Mouse (Mus musculus): ENCODE data around the gene Prkci.

Gene Prkci

GRCm38 (mm10) chr3:30995283-30995898 is at the start of gene Prkci:
Prkci (plus strand) TSS chr3:30995747.
- peak; percentile 92 to 96 for DNase-seq

GRCm38 (mm10) chr3:30951652-30952051 is 43.9 kb upstream of the Prkci start:
- DNase-seq: peak; percentile 70 to 74

DNA sequence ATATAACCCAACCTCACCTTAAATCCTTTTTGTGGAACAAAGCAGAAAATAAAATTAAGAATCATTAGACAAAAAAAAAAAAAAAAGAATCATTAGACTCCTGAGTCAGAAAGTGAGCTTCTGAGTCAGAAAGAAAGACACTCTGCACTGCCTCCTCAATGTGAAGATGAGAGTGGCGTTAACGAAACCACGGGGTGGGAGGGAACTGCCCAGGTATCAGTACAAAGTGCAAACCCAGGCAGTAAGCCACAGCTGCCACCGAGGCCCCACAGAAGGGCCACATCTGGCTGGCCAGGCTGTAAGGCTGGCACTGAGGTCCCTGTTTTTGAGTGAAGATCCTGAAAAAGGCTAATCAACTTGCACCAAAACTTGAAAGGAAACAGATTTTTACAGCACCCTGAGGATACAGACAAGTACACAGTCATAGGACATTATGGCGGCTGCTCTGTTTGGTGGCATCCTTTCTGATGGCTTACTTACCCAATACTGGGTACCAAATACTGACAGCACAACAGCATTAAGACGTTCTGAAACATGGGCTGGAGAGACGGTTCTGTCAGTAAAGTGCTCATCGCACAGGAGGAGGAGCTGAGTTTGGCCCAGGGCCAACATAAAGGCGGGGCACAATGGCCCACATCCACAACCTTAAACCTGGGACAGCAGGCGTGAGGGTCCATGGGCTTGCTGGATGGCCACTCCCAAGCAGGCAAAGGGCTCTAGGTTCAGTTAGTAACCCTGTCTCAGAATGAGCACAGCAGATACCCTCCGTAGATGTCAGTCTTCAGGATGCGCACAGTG is 43.1 kb upstream of the Prkci start:
- peak in 1 of 2 experiments; percentile 13 for DNase-seq

DNA sequence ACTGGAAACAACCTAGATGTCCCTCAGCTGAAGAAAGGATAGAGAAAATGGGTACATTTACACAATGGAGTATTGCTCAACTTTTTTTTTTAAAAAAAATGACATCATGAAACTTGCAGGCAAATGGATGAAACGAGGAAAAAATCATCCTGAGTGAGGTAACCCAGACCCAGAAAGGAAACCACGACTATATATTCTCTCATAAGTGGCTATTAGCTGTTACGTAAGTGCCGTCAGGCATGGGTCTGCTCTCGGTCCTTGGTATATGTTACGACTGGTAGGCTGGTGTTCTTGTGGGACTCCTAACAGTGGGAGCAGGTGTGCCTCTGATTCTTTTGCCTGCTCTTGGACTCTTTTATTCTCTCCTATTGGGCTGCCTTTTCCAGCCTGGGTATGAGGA is 39.2 kb upstream of the Prkci start:
- no peak for DNase-seq

- no peak for DNase-seq
Observed at GRCm38 (mm10) chr3:30958709-30959108, 36.8 kb upstream of the Prkci start.

GRCm38 (mm10) chr3:30959868-30960831 is 35.4 kb upstream of the Prkci start:
- DNase-seq: no peak

- no peak for DNase-seq
Observed at GRCm38 (mm10) chr3:30963100-30963499, 32.4 kb upstream of the Prkci start.

DNA sequence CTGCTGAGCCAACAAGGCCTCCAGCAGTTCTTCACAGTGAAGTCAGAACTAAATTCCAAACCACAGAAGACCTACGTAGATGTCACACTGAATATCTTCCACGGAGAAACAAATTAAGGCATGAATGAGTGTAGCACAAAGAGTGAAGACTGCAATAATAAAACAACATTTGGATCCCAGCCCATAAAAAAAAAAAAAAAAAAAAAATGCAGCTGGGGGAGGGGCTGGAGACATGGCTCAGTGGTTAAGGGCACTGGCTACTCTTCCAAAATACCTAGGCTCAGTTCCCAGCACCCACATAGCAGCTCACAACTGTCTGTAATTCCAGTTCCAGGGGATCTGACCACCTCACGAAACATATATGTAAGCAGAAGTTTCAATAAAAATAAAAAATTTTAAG is 31.3 kb upstream of the Prkci start:
- no peak for DNase-seq

GRCm38 (mm10) chr3:30965644-30966043 is 29.9 kb upstream of the Prkci start:
- no peak for DNase-seq

DNA sequence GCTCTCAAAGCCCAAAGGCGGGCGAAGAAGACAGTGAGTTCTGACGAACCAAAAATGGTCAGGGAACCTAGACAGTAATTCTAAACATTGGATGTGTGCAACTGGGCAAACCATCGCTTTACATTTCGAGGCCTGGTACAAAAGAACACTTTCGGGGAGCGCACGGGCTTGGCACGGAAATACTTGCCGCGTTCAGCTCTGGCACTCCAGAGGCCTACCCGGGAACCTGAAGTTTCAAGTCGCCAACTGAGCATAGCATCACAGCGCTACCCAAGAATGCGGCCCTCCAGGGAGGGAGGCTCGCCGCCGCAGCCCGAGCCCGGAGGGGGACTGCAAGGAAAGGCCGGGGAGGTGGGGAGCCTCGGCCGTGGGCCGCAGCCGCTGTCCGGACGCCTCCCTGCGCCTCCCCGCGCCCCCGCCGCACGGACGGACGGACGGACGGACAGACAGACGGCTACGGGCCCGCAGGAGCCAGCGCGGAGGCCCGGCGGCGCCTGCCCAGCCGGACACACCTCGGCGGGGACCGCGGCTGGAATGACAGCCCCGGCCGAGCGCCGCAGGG is 26.9 kb upstream of the Prkci start:
- DNase-seq: peak; percentile 52 to 75

GRCm38 (mm10) chr3:30969104-30969581 is 26.4 kb upstream of the Prkci start, which contains the start of gene Phc3:
Phc3 (minus strand) TSS chr3:30969415.
- peak; percentile 95 to 96 for DNase-seq

- peak; percentile 74 to 90 for DNase-seq
Observed at GRCm38 (mm10) chr3:30975102-30975754, 20.3 kb upstream of the Prkci start.

DNA sequence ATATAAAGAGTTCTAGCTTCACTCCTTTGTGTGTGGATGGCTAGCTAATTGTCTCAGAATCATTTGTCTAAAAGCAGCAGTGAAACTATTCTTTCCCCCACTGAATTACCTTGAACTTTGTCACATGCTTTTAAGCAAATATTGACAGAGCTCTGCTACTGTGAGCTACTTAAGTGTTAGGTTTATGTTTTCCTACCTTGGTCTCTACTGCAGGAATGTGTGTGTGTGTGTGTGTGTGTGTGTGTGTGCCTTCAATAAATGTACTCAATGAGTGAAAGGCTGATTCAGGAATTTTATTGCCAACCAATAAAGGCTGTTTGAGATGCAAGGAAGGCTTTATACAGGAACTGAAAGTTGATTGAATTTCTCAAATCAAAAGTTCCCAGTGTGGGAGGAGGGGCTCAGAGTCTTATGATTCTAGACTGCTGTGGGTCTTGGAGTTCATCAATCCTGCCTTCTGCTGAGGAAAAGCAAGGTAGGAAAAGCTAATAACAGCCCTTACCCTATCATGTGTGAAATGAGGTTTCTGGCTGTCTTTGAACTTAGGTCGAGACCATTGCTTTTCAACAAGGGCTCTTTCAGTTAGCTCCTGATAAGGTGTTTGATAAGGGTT is 18.4 kb upstream of the Prkci start:
- DNase-seq: peak; percentile 35 to 49

DNA sequence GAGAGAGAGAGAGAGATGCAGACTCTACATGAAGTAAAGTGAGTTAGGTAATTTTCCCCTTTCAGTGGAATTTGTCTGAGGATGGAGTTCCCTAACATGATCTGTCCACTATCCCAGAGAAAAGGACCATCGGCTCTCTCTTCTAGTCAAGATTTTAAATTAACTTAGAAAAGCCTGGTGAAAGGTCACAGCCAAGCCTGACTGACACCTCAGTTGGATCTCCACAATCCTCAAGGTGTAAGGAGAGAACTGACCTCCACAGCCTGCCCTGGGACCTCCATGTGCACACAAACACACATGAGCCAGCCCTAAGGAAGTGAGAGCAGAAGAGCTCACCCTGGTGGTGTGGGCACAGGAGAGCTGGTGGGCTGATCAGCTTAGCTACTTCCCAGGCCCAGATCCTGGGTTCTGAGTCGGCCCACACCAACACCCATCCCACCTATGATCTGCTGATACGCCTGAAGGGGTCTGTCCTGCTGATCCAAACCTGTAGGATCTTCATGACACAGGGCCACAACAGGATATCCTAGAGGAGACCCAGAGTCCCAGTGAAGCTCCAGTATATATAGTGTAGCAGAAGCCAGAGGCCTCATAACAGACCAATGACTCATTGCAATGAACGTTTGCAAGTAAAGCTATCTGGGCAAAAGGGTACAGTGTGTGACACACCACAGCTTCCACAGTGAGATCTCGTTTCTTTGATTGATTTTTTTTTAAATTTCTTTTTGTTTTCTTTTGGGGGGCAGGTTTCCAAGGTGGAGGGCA is 13.7 kb upstream of the Prkci start:
- peak; percentile 21 to 45 for DNase-seq

DNA sequence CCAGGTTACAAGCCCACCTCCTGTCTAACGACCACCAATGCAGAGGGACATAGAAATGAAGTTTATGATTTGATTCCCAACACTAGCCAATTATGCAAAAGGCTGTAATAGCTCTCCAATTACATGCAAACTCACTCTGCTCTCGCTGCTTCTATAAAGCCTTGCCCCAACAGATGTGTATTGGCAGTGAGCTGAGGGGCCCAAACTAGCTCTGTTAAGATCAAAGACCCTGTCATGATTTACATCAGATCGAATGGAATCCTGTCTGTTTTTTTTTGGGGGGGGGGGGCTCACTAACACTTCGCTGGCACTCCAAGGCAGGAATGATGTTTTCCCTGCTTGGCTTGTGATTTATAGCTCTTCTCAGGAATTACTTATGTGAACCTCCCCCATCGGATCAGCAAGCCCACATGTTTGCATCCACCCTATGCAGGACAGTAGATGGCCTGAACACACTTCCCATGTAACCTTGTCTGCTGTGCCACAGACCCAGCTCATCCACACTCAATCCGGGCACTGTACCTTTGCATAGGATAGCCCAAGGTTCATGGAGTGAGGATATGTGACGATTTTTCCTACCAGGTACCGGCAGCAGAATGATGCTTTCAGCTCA is 12.5 kb upstream of the Prkci start:
- DNase-seq: no peak

GRCm38 (mm10) chr3:30987396-30988318 is 7.9 kb upstream of the Prkci start:
- DNase-seq: no peak

- no peak for DNase-seq
Observed at GRCm38 (mm10) chr3:30992161-30992560, 3.4 kb upstream of the Prkci start.

DNA sequence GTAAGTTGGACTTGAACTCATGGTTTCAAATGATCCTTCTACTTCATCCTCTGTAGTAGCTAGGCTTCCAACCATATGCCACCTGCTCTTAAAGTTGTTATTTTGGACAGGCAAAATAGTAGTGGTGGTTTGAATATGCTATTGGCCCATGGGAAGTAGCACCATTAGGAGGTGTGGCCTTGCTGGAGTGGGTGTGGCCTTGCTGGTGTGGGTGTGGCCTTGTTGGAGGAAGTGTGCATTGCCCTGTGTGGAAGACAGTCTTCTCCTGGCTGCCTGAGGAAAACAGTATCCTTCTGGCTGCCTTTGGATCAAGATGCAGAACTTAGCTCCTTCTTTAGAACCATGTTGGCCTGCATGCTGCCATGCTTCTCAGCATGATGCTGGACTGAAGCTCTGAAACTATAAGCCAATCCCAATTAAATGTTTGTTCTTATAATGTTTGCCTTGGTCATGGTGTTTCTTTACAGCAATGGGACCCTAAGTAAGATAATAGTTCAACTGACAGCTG is 2.4 kb upstream of the Prkci start:
- no peak for DNase-seq

DNA sequence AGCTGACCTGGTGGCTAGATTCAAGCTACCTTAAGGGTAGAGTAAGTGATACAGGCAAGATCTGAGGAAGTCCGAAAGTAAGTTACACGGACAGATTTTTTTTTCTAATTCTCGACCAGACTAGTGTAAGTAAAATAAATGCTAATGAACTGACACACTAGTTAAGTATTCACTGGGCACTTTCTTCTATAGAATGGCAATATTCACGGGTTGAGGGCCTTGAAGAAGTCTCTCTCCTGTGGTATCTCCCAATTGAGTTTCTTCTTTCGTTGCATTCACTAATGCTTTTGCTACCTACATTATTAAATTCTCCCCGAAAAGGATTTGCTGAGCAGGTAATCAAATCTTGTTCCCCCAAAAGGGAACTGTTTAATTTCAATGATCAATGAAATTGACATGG is 688 bp upstream of the Prkci start:
- no peak for DNase-seq

All from kidney, postnatal 25 days (tissue).